ENCODE assay signal across 19 mouse cellular contexts in genomic region chr3:145684201-145684600, GRCm38 (mm10). TPM values are rescaled to one million over a fixed set of nuclear protein-coding genes. Genes with fewer than 3 reads are reported as not detected.
DNase-seq lines count a peak whose midpoint lies in the region; ATAC-seq and TF ChIP-seq lines count a peak whose summit lies in the region.
"Had no signal": no experiment of that assay in that cellular context is flagged by ENCODE, and none has a peak within 500 bp of the region (broad histone marks: within the 10 kb centered on the region; RNA-seq: fewer than 3 reads in every experiment).

No protein-coding gene starts in this region.

- H3K9ac ChIP-seq in embryonic facial prominence, embryonic 12.5 days: no peak overlapping the region
- H3K9ac ChIP-seq in kidney, postnatal 0 days (ENCODE audit: low read depth, low read length): no peak overlapping the region
- H3K9ac ChIP-seq in kidney, embryonic 14.5 days (ENCODE audit: low read depth, low read length): no peak overlapping the region
- H3K9ac ChIP-seq in lung, postnatal 0 days (replicated peaks; ENCODE audit: low read depth): no peak overlapping the region
- H3K9ac ChIP-seq in midbrain, embryonic 16.5 days (ENCODE audit: low read depth, low read length): no peak overlapping the region
- H3K9ac ChIP-seq: forebrain, embryonic 12.5 days; heart, embryonic 12.5 days; liver, embryonic 12.5 days had no signal

- TF ChIP-seq POLR2A in lung, adult 2 months (IDR thresholded peaks at IDR 0.05; ENCODE audit: borderline replicate concordance, extremely low read depth, low read depth, low read length): no peak

- no peaks in the 10 kb centered on the region for H3K36me3 ChIP-seq in embryonic facial prominence, embryonic 12.5 days
- no peaks in the 10 kb centered on the region for H3K36me3 ChIP-seq in embryonic facial prominence, embryonic 10.5 days (replicated peaks)
- H3K36me3 ChIP-seq in kidney, postnatal 0 days (ENCODE audit: insufficient read depth, low read length): no peaks in the 10 kb centered on the region
- H3K36me3 ChIP-seq in kidney, embryonic 14.5 days (ENCODE audit: control insufficient read depth, insufficient read depth, low read length): no peaks in the 10 kb centered on the region
- no peaks in the 10 kb centered on the region for H3K36me3 ChIP-seq in lung, postnatal 0 days (ENCODE audit: insufficient read depth, low read length)
- no peaks in the 10 kb centered on the region for H3K36me3 ChIP-seq in midbrain, embryonic 16.5 days (ENCODE audit: control insufficient read depth, insufficient read depth, low read length)
- H3K36me3 ChIP-seq: forebrain, embryonic 12.5 days; heart, embryonic 12.5 days; liver, embryonic 12.5 days; midbrain, embryonic 10.5 days had no signal

- no peaks in the 10 kb centered on the region for H3K9me3 ChIP-seq in embryonic facial prominence, embryonic 12.5 days
- no peaks in the 10 kb centered on the region for H3K9me3 ChIP-seq in embryonic facial prominence, embryonic 10.5 days
- no peaks in the 10 kb centered on the region for H3K9me3 ChIP-seq in kidney, postnatal 0 days (replicated peaks; ENCODE audit: low read length)
- H3K9me3 ChIP-seq in kidney, embryonic 14.5 days (ENCODE audit: control insufficient read depth, low read length): no peaks in the 10 kb centered on the region; the same call in 1 of the 2 replicates
- H3K9me3 ChIP-seq in lung, postnatal 0 days (ENCODE audit: low read length): no peaks in the 10 kb centered on the region
- H3K9me3 ChIP-seq in midbrain, embryonic 16.5 days (replicated peaks; ENCODE audit: control insufficient read depth, low read length, poor library complexity, severe bottlenecking): no peaks in the 10 kb centered on the region
- H3K9me3 ChIP-seq: forebrain, embryonic 12.5 days; heart, embryonic 12.5 days; liver, embryonic 12.5 days; midbrain, embryonic 10.5 days had no signal

- DNase-seq in embryonic facial prominence, embryonic 10.5 days (ENCODE audit: low spot score): no peak
- peak; percentile 15 for DNase-seq in kidney, postnatal 0 days (ENCODE audit: low spot score)
- no peak for DNase-seq in lung, postnatal 0 days (ENCODE audit: low spot score)
- DNase-seq in lung, adult 2 months: no peak
- DNase-seq in gastrocnemius, adult 18-20 months (ENCODE audit: low spot score): no peak
- DNase-seq: adrenal gland, adult 2 months; cerebellum, postnatal 36 days; gastrocnemius, postnatal 36 days; heart, postnatal 36 days; kidney, adult 9 months; thymus, postnatal 25 days had no signal

- no peak for ATAC-seq in embryonic facial prominence, embryonic 12.5 days (ENCODE audit: insufficient number of reproducible peaks, insufficient read depth, low FRiP score, low TSS enrichment)
- no peak for ATAC-seq in kidney, postnatal 0 days (replicated peaks; ENCODE audit: low FRiP score, low read depth)
- no peak for ATAC-seq in kidney, embryonic 14.5 days (ENCODE audit: low FRiP score, low TSS enrichment)
- ATAC-seq in lung, postnatal 0 days: no peak
- ATAC-seq in midbrain, embryonic 16.5 days: no peak

- H3K27me3 ChIP-seq in embryonic facial prominence, embryonic 12.5 days: no peaks in the 10 kb centered on the region
- H3K27me3 ChIP-seq in embryonic facial prominence, embryonic 10.5 days (replicated peaks; ENCODE audit: low read depth, poor library complexity, severe bottlenecking): 0 out of 2 replicates have a peak, but pooled peaks cover 4% of the 10 kb centered on the region
- H3K27me3 ChIP-seq in kidney, postnatal 0 days (ENCODE audit: insufficient read depth, low read length): no peaks in the 10 kb centered on the region
- no peaks in the 10 kb centered on the region for H3K27me3 ChIP-seq in kidney, embryonic 14.5 days (ENCODE audit: control insufficient read depth, insufficient read depth, low read length)
- H3K27me3 ChIP-seq in lung, postnatal 0 days (replicated peaks; ENCODE audit: insufficient read depth, low read length): no peaks in the 10 kb centered on the region
- H3K27me3 ChIP-seq in midbrain, embryonic 16.5 days (ENCODE audit: control insufficient read depth, insufficient read depth, low read depth, low read length): no peaks in the 10 kb centered on the region
- H3K27me3 ChIP-seq: CH12.LX; forebrain, embryonic 12.5 days; heart, embryonic 12.5 days; liver, embryonic 12.5 days had no signal

- WGBS in embryonic facial prominence, embryonic 12.5 days: 58% methylated on average over 4 of the region's 4 CpGs
- 52% methylated on average over 4 of the region's 4 CpGs for WGBS in embryonic facial prominence, embryonic 10.5 days
- WGBS in kidney, postnatal 0 days: 53% methylated on average over 4 of the region's 4 CpGs
- 49% methylated on average over 4 of the region's 4 CpGs for WGBS in kidney, embryonic 14.5 days
- 53% methylated on average over 4 of the region's 4 CpGs for WGBS in lung, postnatal 0 days
- WGBS in lung, adult 2 months: 63% methylated on average over 4 of the region's 4 CpGs
- WGBS in midbrain, embryonic 16.5 days: 69% methylated on average over 4 of the region's 4 CpGs

- H3K4me1 ChIP-seq in embryonic facial prominence, embryonic 12.5 days: peaks cover 11% of the 10 kb centered on the region
- H3K4me1 ChIP-seq in embryonic facial prominence, embryonic 10.5 days: peaks cover 12% of the 10 kb centered on the region
- H3K4me1 ChIP-seq in kidney, postnatal 0 days (replicated peaks; ENCODE audit: insufficient read depth, low read length): no peaks in the 10 kb centered on the region
- H3K4me1 ChIP-seq in kidney, embryonic 14.5 days (ENCODE audit: control insufficient read depth, insufficient read depth, low read length): peaks cover 4% of the 10 kb centered on the region; the same call in 1 of the 2 replicates
- no peaks in the 10 kb centered on the region for H3K4me1 ChIP-seq in lung, postnatal 0 days (ENCODE audit: insufficient read depth, low read depth, low read length)
- no peaks in the 10 kb centered on the region for H3K4me1 ChIP-seq in lung, adult 2 months (ENCODE audit: control insufficient read depth, insufficient read depth, low read length)
- no peaks in the 10 kb centered on the region for H3K4me1 ChIP-seq in midbrain, embryonic 16.5 days (ENCODE audit: control insufficient read depth, insufficient read depth, low read length)

- peak overlapping the region; percentile 73 for H3K27ac ChIP-seq in embryonic facial prominence, embryonic 12.5 days
- H3K27ac ChIP-seq in embryonic facial prominence, embryonic 10.5 days (replicated peaks): no peak overlapping the region
- H3K27ac ChIP-seq in kidney, postnatal 0 days: no peak overlapping the region
- H3K27ac ChIP-seq in kidney, embryonic 14.5 days (ENCODE audit: low read depth, low read length): no peak overlapping the region
- peak overlapping the region; percentile 66 for H3K27ac ChIP-seq in lung, postnatal 0 days (ENCODE audit: low read length)
- no peak overlapping the region for H3K27ac ChIP-seq in midbrain, embryonic 16.5 days (ENCODE audit: low read length)
- H3K27ac ChIP-seq: forebrain, embryonic 12.5 days; liver, embryonic 12.5 days; midbrain, embryonic 10.5 days had no signal

- no peak overlapping the region for H3K4me2 ChIP-seq in embryonic facial prominence, embryonic 12.5 days (replicated peaks)
- H3K4me2 ChIP-seq in kidney, postnatal 0 days (ENCODE audit: low read length): no peak overlapping the region
- H3K4me2 ChIP-seq in kidney, embryonic 14.5 days (replicated peaks; ENCODE audit: low read depth, low read length): no peak overlapping the region
- H3K4me2 ChIP-seq in lung, postnatal 0 days (replicated peaks; ENCODE audit: low read depth, low read length): no peak overlapping the region
- no peak overlapping the region for H3K4me2 ChIP-seq in midbrain, embryonic 16.5 days (ENCODE audit: low read length)
- H3K4me2 ChIP-seq: forebrain, embryonic 12.5 days; liver, embryonic 12.5 days had no signal

- TF ChIP-seq CTCF in kidney, postnatal 0 days (IDR thresholded peaks at IDR 0.05; ENCODE audit: low read depth): no peak
- no peak for TF ChIP-seq CTCF in lung, postnatal 0 days (IDR thresholded peaks at IDR 0.05)
- no peak for TF ChIP-seq CTCF in lung, adult 2 months (IDR thresholded peaks at IDR 0.05; ENCODE audit: insufficient read depth, low read length)

- no peak overlapping the region for H3K4me3 ChIP-seq in embryonic facial prominence, embryonic 12.5 days
- no peak overlapping the region for H3K4me3 ChIP-seq in embryonic facial prominence, embryonic 10.5 days
- no peak overlapping the region for H3K4me3 ChIP-seq in kidney, postnatal 0 days (replicated peaks; ENCODE audit: low read depth, low read length)
- no peak overlapping the region for H3K4me3 ChIP-seq in kidney, embryonic 14.5 days (ENCODE audit: low read length)
- no peak overlapping the region for H3K4me3 ChIP-seq in lung, postnatal 0 days (ENCODE audit: low read depth, low read length)
- no peak overlapping the region for H3K4me3 ChIP-seq in lung, adult 2 months (replicated peaks; ENCODE audit: extremely low read depth, low read depth, low read length)
- H3K4me3 ChIP-seq in midbrain, embryonic 16.5 days (ENCODE audit: low read depth, low read length): no peak overlapping the region
- H3K4me3 ChIP-seq: forebrain, embryonic 12.5 days; heart, embryonic 12.5 days; liver, embryonic 12.5 days; midbrain, embryonic 10.5 days had no signal

- no peak for TF ChIP-seq EP300 in lung, postnatal 0 days (IDR thresholded peaks at IDR 0.05)

RNA-seq across cellular contexts. Expression of gene Ccn1, which starts 34.4 kb away (rescaled TPM):
- polyA plus RNA-seq in embryonic facial prominence, embryonic 12.5 days (2016; fragmentation: Nextera tagmentation; extraction: Ambion mirVana): 56.8 and 63.7 TPM in 2 replicates
- polyA plus RNA-seq in embryonic facial prominence, embryonic 10.5 days (2016; fragmentation: Nextera tagmentation; extraction: Ambion mirVana): 40.2 and 42.2 TPM in 2 replicates
- polyA plus RNA-seq in kidney, postnatal 0 days (2015; fragmentation: Nextera tagmentation; extraction: Ambion mirVana): 74.8 and 86.4 TPM in 2 replicates
- 22.4 and 30.9 TPM in 2 replicates for polyA plus RNA-seq in kidney, embryonic 14.5 days (2014; fragmentation: Nextera tagmentation; extraction: Ambion mirVana)
- 124 and 131 TPM in 2 replicates for polyA plus RNA-seq in lung, postnatal 0 days (2015; fragmentation: Nextera tagmentation; extraction: Ambion mirVana)
- polyA plus RNA-seq in lung, adult 2 months (2012; rRNA removed): 79.9 and 102 TPM in 2 replicates
- 100 to 1,000 TPM in 1 of 2 experiments, 10 to 100 TPM in 1; 45.3 to 211 TPM for total RNA-seq in gastrocnemius, adult 18-20 months (2021)
- 7.2 and 7.9 TPM in 2 replicates for polyA plus RNA-seq in midbrain, embryonic 16.5 days (2015; fragmentation: Nextera tagmentation; extraction: Ambion mirVana)
- total RNA-seq: CH12.LX had no signal

Comparison
In these comparisons a context has a peak if more than half of its experiments do, and no peak if none do; other contexts are left out.
1. H3K27ac ChIP-seq: peak in embryonic facial prominence, embryonic 12.5 days (single experiment) and lung, postnatal 0 days (single experiment); none in embryonic facial prominence, embryonic 10.5 days (single experiment), kidney, postnatal 0 days (single experiment), kidney, embryonic 14.5 days (single experiment) and midbrain, embryonic 16.5 days (single experiment).